Mouse (Mus musculus) bone marrow, adult 2 months (tissue): ENCODE measurements around the gene Gm43191.

Source experiments
- CTCF ChIP-seq: fragments of 200-500 bp; IDR thresholded peaks from 2 replicates; pipeline ENCODE4 v1.5.1; 2011; ENCODE audit warnings: low read length, control low read depth; ENCODE audit not compliant: control insufficient read depth, insufficient read depth
- POLR2A ChIP-seq: fragments of 200-500 bp; IDR thresholded peaks from 2 replicates; pipeline ENCODE4 v1.6.1; 2011; ENCODE audit warnings: low read depth, mild to moderate bottlenecking, control low read depth, low read length, borderline replicate concordance; ENCODE audit not compliant: control insufficient read depth

- TF ChIP-seq CTCF, result no peak
- no peak for TF ChIP-seq POLR2A
Measured at GRCm38 (mm10) chr3:116695666-116695985, 14.6 kb upstream of the Gm43191 start.
